Mouse (Mus musculus): ENCODE data around the gene Mroh3. TPM values are rescaled to one million over a fixed set of nuclear protein-coding genes. Genes with fewer than 3 reads are reported as not detected.

The Mroh3 gene
- polyA plus RNA-seq (2012; rRNA removed; ENCODE audit: low replicate concordance), result 1.1 and 1.5 TPM in 2 replicates

DNA sequence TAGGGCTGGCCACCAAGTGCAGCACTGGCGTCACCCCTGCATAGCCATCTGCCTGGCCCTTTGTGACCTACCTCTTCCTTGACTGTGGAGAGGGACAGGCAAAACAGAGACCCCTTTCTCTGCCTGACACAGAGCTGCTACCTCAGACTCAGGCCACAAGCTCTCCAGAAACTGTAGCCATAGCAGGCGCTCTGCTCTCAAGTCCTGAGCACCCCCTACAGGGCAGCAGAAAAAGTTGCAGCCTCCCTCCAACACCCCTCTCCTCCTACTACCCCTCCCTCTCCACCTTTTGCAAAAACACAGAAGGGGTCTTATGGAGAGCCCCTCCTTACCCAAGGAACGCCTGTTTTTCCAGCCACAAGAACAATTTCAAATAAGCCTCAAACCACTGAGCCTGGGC lies at the start of gene Mroh3:
TSS of gene Mroh3 (minus strand) at position 26 of the 400 bp plus-strand sequence.

GRCm38 (mm10) chr1:136260635-136261238 lies 48.1 kb upstream of the Mroh3 start, which contains the start of gene Gpr25:
TSS of gene Gpr25 (minus strand) at chr1:136260873.

GRCm38 (mm10) chr1:136233892-136234594 lies 21.4 kb upstream of the Mroh3 start, which contains the start of gene Inava:
TSS of gene Inava (minus strand) at chr1:136234264.

Other genes starting within 250 kb of the Mroh3 start
- gene Igfn1, start 206.5 kb downstream of the Mroh3 start, polyA plus RNA-seq (2012; rRNA removed; ENCODE audit: low replicate concordance), result 0.07 TPM in 1 of 2 replicates, not detected in the other
- 22.3 and 33.2 TPM in 2 replicates for gene Tmem9, start 204.7 kb downstream of the Mroh3 start, polyA plus RNA-seq (2012; rRNA removed; ENCODE audit: low replicate concordance)
- not detected in 2 replicates for gene Ascl5, start 162.0 kb downstream of the Mroh3 start, polyA plus RNA-seq (2012; rRNA removed; ENCODE audit: low replicate concordance)
- gene Cacna1s, start 160.1 kb downstream of the Mroh3 start, polyA plus RNA-seq (2012; rRNA removed; ENCODE audit: low replicate concordance), result 2.1 and 2.7 TPM in 2 replicates
- gene Kif21b, start 81.4 kb downstream of the Mroh3 start, polyA plus RNA-seq (2012; rRNA removed; ENCODE audit: low replicate concordance), result 16.4 and 18.7 TPM in 2 replicates
- 42.7 and 53.8 TPM in 2 replicates for gene Inava, start 21.4 kb upstream of the Mroh3 start, polyA plus RNA-seq (2012; rRNA removed; ENCODE audit: low replicate concordance)
- gene Gpr25, start 48.0 kb upstream of the Mroh3 start, polyA plus RNA-seq (2012; rRNA removed; ENCODE audit: low replicate concordance), result 0.36 TPM in 1 of 2 replicates, not detected in the other
- gene Camsap2, start 133.3 kb upstream of the Mroh3 start, polyA plus RNA-seq (2012; rRNA removed; ENCODE audit: low replicate concordance), result 0.76 and 2.7 TPM in 2 replicates
- 0.13 and 0.30 TPM in 2 replicates for gene Ddx59, start 202.4 kb upstream of the Mroh3 start, polyA plus RNA-seq (2012; rRNA removed; ENCODE audit: low replicate concordance)

All from duodenum, adult 2 months (tissue).